Mouse (Mus musculus): ENCODE data around the gene Ppa2. TPM values are rescaled to one million over a fixed set of nuclear protein-coding genes. Genes with fewer than 3 reads are reported as not detected.

Gene Ppa2
- polyA plus RNA-seq, 1 experiment: 14.6 TPM

GRCm38 (mm10) chr3:133328551-133328950, 18.6 kb downstream of the Ppa2 start:
- no peak overlapping the region for H3K27ac ChIP-seq (ENCODE audit: insufficient read depth, low read length)
- no peak overlapping the region for H3K4me3 ChIP-seq (ENCODE audit: extremely low read depth, insufficient read depth, insufficient read length)
- TF ChIP-seq CTCF (IDR thresholded peaks at IDR 0.05; ENCODE audit: extremely low read depth, insufficient read depth, insufficient read length, insufficient replicate concordance) (no peak), POLR2A (IDR thresholded peaks at IDR 0.05; ENCODE audit: low read depth, low read length) (no peak)
- WGBS: 91% methylated on average over 13 of the region's 13 CpGs
- H3K27me3 ChIP-seq (ENCODE audit: control insufficient read depth, insufficient read depth, low read length): no peaks in the 10 kb centered on the region
- DNase-seq (ENCODE audit: low read depth in 1 of 2, low spot score in 2 of 2): no peak
- no peaks in the 10 kb centered on the region for H3K36me3 ChIP-seq (ENCODE audit: control insufficient read depth, insufficient read depth, low read length)
- H3K4me1 ChIP-seq (ENCODE audit: control insufficient read depth, insufficient read depth, insufficient read length): peaks cover 17% of the 10 kb centered on the region

DNA sequence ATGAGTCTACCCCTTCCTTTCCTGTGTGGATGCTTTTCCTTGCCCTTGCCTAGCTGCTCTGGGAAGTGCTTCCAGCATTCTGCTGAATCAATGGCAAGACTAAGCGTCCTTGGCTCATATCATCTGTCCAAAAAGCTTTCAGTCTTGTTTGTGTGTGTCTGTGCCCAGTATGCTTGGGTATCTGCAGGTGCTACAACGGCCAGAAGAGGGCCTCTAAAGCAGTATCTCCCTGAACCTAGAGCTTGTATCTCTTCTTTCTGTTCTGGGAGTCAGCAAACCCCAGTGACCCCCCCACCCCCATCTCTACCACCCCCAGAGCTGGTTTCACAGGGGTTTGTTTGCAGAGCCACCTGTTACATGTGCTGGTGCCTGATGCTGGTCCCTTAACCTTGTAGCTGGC, 19.5 kb downstream of the Ppa2 start:
- peaks cover 17% of the 10 kb centered on the region for H3K4me1 ChIP-seq (ENCODE audit: control insufficient read depth, insufficient read depth, insufficient read length)
- H3K4me3 ChIP-seq (ENCODE audit: extremely low read depth, insufficient read depth, insufficient read length): no peak overlapping the region
- no peaks in the 10 kb centered on the region for H3K36me3 ChIP-seq (ENCODE audit: control insufficient read depth, insufficient read depth, low read length)
- H3K27me3 ChIP-seq (ENCODE audit: control insufficient read depth, insufficient read depth, low read length): no peaks in the 10 kb centered on the region
- TF ChIP-seq CTCF (IDR thresholded peaks at IDR 0.05; ENCODE audit: extremely low read depth, insufficient read depth, insufficient read length, insufficient replicate concordance): no peak
- TF ChIP-seq POLR2A (IDR thresholded peaks at IDR 0.05; ENCODE audit: low read depth, low read length): no peak
- 75% methylated on average over 2 of the region's 2 CpGs for WGBS
- H3K27ac ChIP-seq (ENCODE audit: insufficient read depth, low read length): no peak overlapping the region
- no peak for DNase-seq (ENCODE audit: low read depth in 1 of 2, low spot score in 2 of 2)

DNA sequence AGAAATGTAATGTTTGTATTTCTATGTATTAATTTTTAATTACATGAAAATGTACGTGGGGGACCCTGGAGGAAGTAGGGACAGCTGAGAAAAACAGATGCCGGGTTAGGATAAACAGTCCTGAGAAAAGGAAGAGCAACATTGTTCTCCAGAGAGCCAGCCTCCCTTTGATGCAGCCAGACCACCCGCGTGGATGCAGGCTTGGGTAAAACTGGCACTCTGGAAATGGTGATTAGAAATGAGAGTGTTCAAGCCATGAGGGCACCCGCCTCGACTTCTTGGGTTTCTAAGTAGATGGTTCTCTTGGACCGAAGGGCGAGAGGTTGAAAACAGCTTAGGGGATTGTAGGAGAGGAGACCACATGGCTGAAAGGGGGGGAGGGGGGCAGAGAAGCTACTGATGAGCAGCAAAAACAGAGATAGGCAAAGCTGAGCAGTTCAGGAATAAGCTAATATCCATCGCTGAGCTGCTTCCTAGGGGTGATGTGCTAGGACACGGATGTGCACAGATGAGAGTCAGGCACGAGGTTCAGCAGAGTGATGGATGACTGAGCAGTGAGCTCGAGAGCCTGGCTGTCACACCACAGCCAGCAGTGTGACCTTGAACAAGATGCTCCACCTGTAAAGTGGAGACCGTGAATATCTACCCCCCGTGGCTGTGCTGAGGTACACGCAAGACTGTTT, 21.4 kb downstream of the Ppa2 start:
- peaks cover 21% of the 10 kb centered on the region for H3K4me1 ChIP-seq (ENCODE audit: control insufficient read depth, insufficient read depth, insufficient read length)
- H3K4me3 ChIP-seq (ENCODE audit: extremely low read depth, insufficient read depth, insufficient read length): no peak overlapping the region
- WGBS: 82% methylated on average over 15 of the region's 15 CpGs
- H3K27me3 ChIP-seq (ENCODE audit: control insufficient read depth, insufficient read depth, low read length): no peaks in the 10 kb centered on the region
- no peak overlapping the region for H3K27ac ChIP-seq (ENCODE audit: insufficient read depth, low read length)
- H3K36me3 ChIP-seq (ENCODE audit: control insufficient read depth, insufficient read depth, low read length): no peaks in the 10 kb centered on the region
- TF ChIP-seq CTCF (IDR thresholded peaks at IDR 0.05; ENCODE audit: extremely low read depth, insufficient read depth, insufficient read length, insufficient replicate concordance) (no peak), POLR2A (IDR thresholded peaks at IDR 0.05; ENCODE audit: low read depth, low read length) (no peak)
- DNase-seq (ENCODE audit: low read depth in 1 of 2, low spot score in 2 of 2): no peak

GRCm38 (mm10) chr3:133332280-133332679, 22.4 kb downstream of the Ppa2 start:
- Histone ChIP-seq H3K4me3 (ENCODE audit: extremely low read depth, insufficient read depth, insufficient read length) (peak overlapping the region; percentile 28; the same call in 1 of the 2 replicates), H3K36me3 (ENCODE audit: control insufficient read depth, insufficient read depth, low read length) (no peaks in the 10 kb centered on the region), H3K27ac (ENCODE audit: insufficient read depth, low read length) (peak overlapping the region; percentile 80), H3K4me1 (ENCODE audit: control insufficient read depth, insufficient read depth, insufficient read length) (peaks cover 21% of the 10 kb centered on the region), H3K27me3 (ENCODE audit: control insufficient read depth, insufficient read depth, low read length) (no peaks in the 10 kb centered on the region)
- DNase-seq (ENCODE audit: low read depth in 1 of 2, low spot score in 2 of 2): peak in 1 of 2 experiments; percentile 51
- TF ChIP-seq CTCF (IDR thresholded peaks at IDR 0.05; ENCODE audit: extremely low read depth, insufficient read depth, insufficient read length, insufficient replicate concordance) (no peak), POLR2A (IDR thresholded peaks at IDR 0.05; ENCODE audit: low read depth, low read length) (no peak)
- 11% methylated on average over 5 of the region's 5 CpGs for WGBS

DNA sequence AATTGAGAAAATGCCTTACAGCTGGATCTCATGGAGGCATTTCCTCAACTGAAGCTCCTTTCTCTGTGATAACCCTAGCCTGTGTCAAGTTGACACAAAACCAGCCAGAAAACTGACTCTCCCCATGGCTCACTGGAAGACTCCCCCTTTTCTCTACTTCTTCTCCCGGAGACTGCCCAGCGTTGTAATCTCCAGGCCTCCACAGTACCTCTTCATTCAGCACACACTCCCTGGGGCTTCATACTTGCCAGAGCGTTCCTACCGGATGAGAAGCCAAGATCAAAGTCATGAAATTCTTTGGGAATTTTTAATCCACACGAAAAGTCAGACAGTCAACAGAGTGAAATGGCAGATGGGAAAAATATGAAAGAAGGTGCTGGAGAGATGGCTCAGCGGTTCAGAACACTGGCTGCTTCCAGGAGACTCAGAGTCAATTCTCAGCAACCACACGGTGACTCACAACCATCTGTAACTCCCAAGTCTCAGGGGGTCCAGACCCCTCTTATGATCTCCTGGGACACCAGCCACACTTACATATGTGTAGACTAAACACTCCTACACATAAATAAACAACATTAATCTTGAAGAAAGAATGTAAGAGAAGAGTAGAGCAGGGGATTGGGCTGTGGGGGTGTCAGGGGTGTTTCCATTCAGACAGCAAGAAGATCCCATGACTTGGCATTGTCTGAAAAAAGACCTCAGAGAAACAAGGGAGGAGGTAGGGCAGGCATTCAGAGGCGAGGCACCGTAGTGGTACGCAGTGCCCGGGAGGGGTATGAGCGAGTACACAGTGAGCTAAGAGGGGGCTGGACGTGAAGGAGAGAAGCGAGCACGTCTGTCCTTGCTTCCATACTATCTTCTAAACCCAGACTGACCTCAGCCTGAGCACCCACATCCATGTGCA, 23.6 kb downstream of the Ppa2 start:
- no peak for DNase-seq (ENCODE audit: low read depth in 1 of 2, low spot score in 2 of 2)
- no peak overlapping the region for H3K27ac ChIP-seq (ENCODE audit: insufficient read depth, low read length)
- no peaks in the 10 kb centered on the region for H3K27me3 ChIP-seq (ENCODE audit: control insufficient read depth, insufficient read depth, low read length)
- no peak for TF ChIP-seq POLR2A (IDR thresholded peaks at IDR 0.05; ENCODE audit: low read depth, low read length)
- TF ChIP-seq CTCF (IDR thresholded peaks at IDR 0.05; ENCODE audit: extremely low read depth, insufficient read depth, insufficient read length, insufficient replicate concordance): no peak
- H3K4me3 ChIP-seq (ENCODE audit: extremely low read depth, insufficient read depth, insufficient read length): no peak overlapping the region
- peaks cover 21% of the 10 kb centered on the region for H3K4me1 ChIP-seq (ENCODE audit: control insufficient read depth, insufficient read depth, insufficient read length)
- H3K36me3 ChIP-seq (ENCODE audit: control insufficient read depth, insufficient read depth, low read length): no peaks in the 10 kb centered on the region
- 91% methylated on average over 15 of the region's 15 CpGs for WGBS

DNA sequence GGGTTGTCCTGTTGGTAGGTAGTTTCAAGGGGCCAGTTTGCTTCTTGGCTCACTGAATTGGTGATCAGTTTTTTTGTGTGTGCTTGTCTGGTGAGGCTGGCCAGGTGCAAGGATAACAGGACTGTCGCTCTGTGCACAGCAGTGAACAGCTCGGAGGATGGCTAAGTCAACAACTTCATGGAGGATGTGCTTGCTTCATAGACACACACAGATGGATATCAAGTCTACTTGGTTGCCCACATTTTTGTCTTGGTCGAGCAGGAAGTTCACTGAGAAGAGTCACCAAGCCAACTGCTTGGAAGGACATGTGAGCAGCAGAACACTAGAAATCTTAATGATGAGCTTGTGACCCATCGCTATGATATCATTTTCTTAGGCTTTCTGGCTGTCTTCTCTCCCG, 24.8 kb downstream of the Ppa2 start:
- WGBS: 78% methylated on average over 5 of the region's 5 CpGs
- Histone ChIP-seq H3K36me3 (ENCODE audit: control insufficient read depth, insufficient read depth, low read length) (no peaks in the 10 kb centered on the region), H3K4me1 (ENCODE audit: control insufficient read depth, insufficient read depth, insufficient read length) (peaks cover 21% of the 10 kb centered on the region), H3K27ac (ENCODE audit: insufficient read depth, low read length) (no peak overlapping the region), H3K27me3 (ENCODE audit: control insufficient read depth, insufficient read depth, low read length) (no peaks in the 10 kb centered on the region), H3K4me3 (ENCODE audit: extremely low read depth, insufficient read depth, insufficient read length) (no peak overlapping the region)
- no peak for DNase-seq (ENCODE audit: low read depth in 1 of 2, low spot score in 2 of 2)
- TF ChIP-seq CTCF (IDR thresholded peaks at IDR 0.05; ENCODE audit: extremely low read depth, insufficient read depth, insufficient read length, insufficient replicate concordance) (no peak), POLR2A (IDR thresholded peaks at IDR 0.05; ENCODE audit: low read depth, low read length) (no peak)
